8 mouse cellular contexts compared by ENCODE assay signal in the genomic region with DNA sequence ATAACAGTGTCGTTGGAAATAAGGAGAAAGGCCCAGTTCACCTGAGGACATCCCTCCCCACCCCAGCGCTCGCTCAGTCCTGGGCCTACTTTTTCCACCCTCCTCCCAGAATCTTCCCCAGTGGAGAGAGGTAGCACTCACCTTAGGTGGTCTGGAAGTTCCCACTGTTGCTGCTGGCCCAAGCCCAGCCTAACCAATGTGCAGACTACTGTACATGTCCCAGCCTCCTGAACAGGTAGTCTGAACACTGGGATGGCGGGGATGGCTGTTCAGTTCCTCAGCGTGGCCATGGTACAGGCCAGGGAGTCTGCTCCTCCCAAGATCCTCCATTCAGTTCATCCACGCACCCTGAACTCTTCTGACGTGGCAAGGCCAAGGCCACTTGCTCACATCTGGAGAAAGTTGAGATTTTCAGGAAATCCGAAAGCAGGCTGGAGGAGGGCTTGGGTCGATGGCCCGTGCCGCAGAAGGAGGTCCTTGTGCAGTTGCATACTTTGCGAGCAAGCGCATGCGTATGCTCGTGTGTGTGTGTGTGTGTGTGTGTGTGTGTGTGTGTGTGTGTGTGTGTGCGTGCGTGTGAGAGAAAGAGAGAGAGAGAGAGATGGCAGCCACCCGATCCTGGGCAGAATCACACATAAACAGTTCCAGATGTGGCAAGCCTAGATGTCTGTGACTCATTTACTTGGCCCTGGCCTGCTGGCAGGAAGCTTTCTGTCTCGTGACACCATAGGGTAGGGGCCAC. TPM values are rescaled to one million over a fixed set of nuclear protein-coding genes. Genes with fewer than 3 reads are reported as not detected.
DNase-seq lines count a peak whose midpoint lies in the region; ATAC-seq and TF ChIP-seq lines count a peak whose summit lies in the region.

No protein-coding gene starts in this region.

- H3K27me3 ChIP-seq in MEL (ENCODE audit: control insufficient read depth in 1 of 2, insufficient read depth in 2 of 2, low read length in 2 of 2): no peaks in the 10 kb centered on the region
- no peaks in the 10 kb centered on the region for H3K27me3 ChIP-seq in lung, embryonic 16.5 days (ENCODE audit: control insufficient read depth, insufficient read depth, low read depth, low read length)

- ATAC-seq in lung, embryonic 16.5 days (ENCODE audit: low read depth): peak; percentile 64

- no peak overlapping the region for H3K27ac ChIP-seq in MEL (ENCODE audit: control insufficient read depth, low read depth, low read length)
- H3K27ac ChIP-seq in lung, embryonic 16.5 days (ENCODE audit: low read length): peak overlapping the region; percentile 3; the same call in 1 of the 2 replicates

- H3K4me1 ChIP-seq in MEL (ENCODE audit: control insufficient read depth in 1 of 2, insufficient read depth in 2 of 2, low read length in 2 of 2): no peaks in the 10 kb centered on the region
- no peaks in the 10 kb centered on the region for H3K4me1 ChIP-seq in lung, embryonic 16.5 days (replicated peaks; ENCODE audit: control insufficient read depth, insufficient read depth, low read length)

- peak in 1 of 2 experiments; percentile 22; a peak in 1 of 4 replicates for TF ChIP-seq POLR2A in MEL (IDR thresholded peaks at IDR 0.05; ENCODE audit: control insufficient read depth in 1 of 2, insufficient read depth in 1 of 2, low read depth in 1 of 2, low read length in 2 of 2, poor library complexity in 1 of 2)

- DNase-seq in heart, adult 18-20 months: peak; percentile 63 to 65
- DNase-seq in heart, adult 8-10 months (ENCODE audit: low spot score): no peak
- no peak for DNase-seq in MEL (ENCODE audit: low read depth, low spot score)
- DNase-seq in gastrocnemius, adult 8-10 months (ENCODE audit: low spot score in 2 of 2): peak; percentile 48 to 69
- DNase-seq in left cerebral cortex, postnatal 10 days (ENCODE audit: extremely low spot score in 1 of 2, low spot score in 2 of 2): no peak
- no peak for DNase-seq in T-cell, adult 2 months (ENCODE audit: low spot score)
- DNase-seq in spleen, postnatal 4 days (ENCODE audit: low spot score in 2 of 2): no peak

- no peaks in the 10 kb centered on the region for H3K9me3 ChIP-seq in MEL (replicated peaks; ENCODE audit: insufficient read depth, low read length)
- H3K9me3 ChIP-seq in lung, embryonic 16.5 days (ENCODE audit: control insufficient read depth, low read length): no peaks in the 10 kb centered on the region

- peaks cover 0 to 15% of the 10 kb centered on the region in 2 experiments; a peak in 2 of 4 replicates for H3K36me3 ChIP-seq in MEL (ENCODE audit: control insufficient read depth in 1 of 2, insufficient read depth in 2 of 2, low read length in 2 of 2)
- H3K36me3 ChIP-seq in lung, embryonic 16.5 days (ENCODE audit: control insufficient read depth, insufficient read depth, low read length): peaks cover 14% of the 10 kb centered on the region

- TF ChIP-seq CTCF in MEL (IDR thresholded peaks at IDR 0.05 in 2 of 3, conservative IDR thresholded peaks at IDR 0.05 in 1 of 3; ENCODE audit: control insufficient read depth in 1 of 3, insufficient read depth in 1 of 3, low read depth in 2 of 3, low read length in 3 of 3, poor library complexity in 1 of 3, severe bottlenecking in 1 of 3): no peak

- no peak for TF ChIP-seq RAD21 in MEL (IDR thresholded peaks at IDR 0.05; ENCODE audit: low read depth, low read length)

- H3K9ac ChIP-seq in MEL (ENCODE audit: control insufficient read depth, low read depth, low read length, poor library complexity, severe bottlenecking): no peak overlapping the region
- H3K9ac ChIP-seq in lung, embryonic 16.5 days (ENCODE audit: low read length): 0 out of 2 replicates have a peak overlapping the region, but pooled peaks have one; percentile 13

- 0 out of 2 replicates have a peak overlapping the region, but pooled peaks have one; percentile 6 for H3K4me2 ChIP-seq in lung, embryonic 16.5 days (ENCODE audit: low read depth, low read length)

- H3K4me3 ChIP-seq in MEL (ENCODE audit: control insufficient read depth in 1 of 2, insufficient read depth in 1 of 2, low read depth in 2 of 2, low read length in 2 of 2): no peak overlapping the region
- no peak overlapping the region for H3K4me3 ChIP-seq in lung, embryonic 16.5 days (ENCODE audit: low read length)

- WGBS in lung, embryonic 16.5 days: 73% methylated on average over 18 of the region's 19 CpGs

- intact Hi-C loops in left cerebral cortex, postnatal 10 days (cut with DNase I): no loop called here

- TF ChIP-seq EP300 in MEL (IDR thresholded peaks at IDR 0.05; ENCODE audit: low read depth in 1 of 2, low read length in 2 of 2): no peak

- H3K79me2 ChIP-seq in MEL (ENCODE audit: control insufficient read depth, insufficient read depth, low read length, poor library complexity): no peaks in the 10 kb centered on the region

TF ChIP-seq in MEL, 35 proteins besides CTCF, POLR2A, EP300 and RAD21:
- TF ChIP-seq BHLHE40 (IDR thresholded peaks at IDR 0.05; ENCODE audit: borderline replicate concordance, low read depth, low read length): no peak
- no peak for TF ChIP-seq MAFK (IDR thresholded peaks at IDR 0.05; ENCODE audit: borderline replicate concordance, low read depth, low read length)
- no peak for TF ChIP-seq RCOR1 (IDR thresholded peaks at IDR 0.05; ENCODE audit: low read depth, low read length)
- no peak for TF ChIP-seq GATA1 (IDR thresholded peaks at IDR 0.05; ENCODE audit: low read depth, low read length)
- no peak for TF ChIP-seq ZNF384 (IDR thresholded peaks at IDR 0.05; ENCODE audit: low read depth, low read length)
- no peak for TF ChIP-seq CHD2 (IDR thresholded peaks at IDR 0.05; ENCODE audit: low read length)
- TF ChIP-seq USF1 (IDR thresholded peaks at IDR 0.05; ENCODE audit: low read depth, low read length): no peak
- TF ChIP-seq ZMIZ1 (IDR thresholded peaks at IDR 0.05; ENCODE audit: low read depth, low read length): no peak
- no peak for TF ChIP-seq MXI1 (IDR thresholded peaks at IDR 0.05; ENCODE audit: low read depth, low read length)
- TF ChIP-seq MAZ (IDR thresholded peaks at IDR 0.05; ENCODE audit: low read depth, low read length): no peak
- TF ChIP-seq POLR2AphosphoS2 (IDR thresholded peaks at IDR 0.05; ENCODE audit: low read length): 0 out of 2 replicates have a peak, but pooled peaks have one; percentile 29
- TF ChIP-seq NELFE (IDR thresholded peaks at IDR 0.05; ENCODE audit: low read depth, low read length): 0 out of 2 replicates have a peak, but pooled peaks have one; percentile 18
- no peak for TF ChIP-seq ETS1 (IDR thresholded peaks at IDR 0.05; ENCODE audit: low read depth, low read length)

RNA-seq across cellular contexts. Expression of gene Tmed1, which starts 13.6 kb away (rescaled TPM):
- total RNA-seq in heart, adult 18-20 months (2021): 10 to 100 TPM; 45.3 to 50.9 TPM
- total RNA-seq in heart, adult 8-10 months (2022): 10 to 100 TPM; 46.5 to 51.3 (median 48.9) TPM
- total RNA-seq in MEL (2012; rRNA removed): 128 and 146 TPM in 2 replicates
- 10 to 100 TPM in 1 of 2 experiments, not detected in 1; 89.4 TPM for polyA plus RNA-seq in MEL (2012; ENCODE audit: insufficient read depth in 1 of 2, insufficient read length in 2 of 2, low read depth in 1 of 2, low replicate concordance in 2 of 2, missing spikeins in 1 of 2)
- total RNA-seq in gastrocnemius, adult 8-10 months (2022): 10 to 100 TPM; 30.2 to 35.8 (median 33.3) TPM
- 115 and 118 TPM in 2 replicates for polyA plus RNA-seq in lung, embryonic 16.5 days (2015; fragmentation: Nextera tagmentation; extraction: Ambion mirVana)
- total RNA-seq in left cerebral cortex, postnatal 10 days (2021): 10 to 100 TPM; 18.3 to 19.8 TPM

RNA-seq across cellular contexts. Expression of gene AB124611, which starts 29.5 kb away (rescaled TPM):
- total RNA-seq in heart, adult 18-20 months (2021): 1 to 10 TPM; 1.2 to 2.9 TPM
- total RNA-seq in heart, adult 8-10 months (2022): 1 to 10 TPM in 1 of 4 experiments, under 1 TPM in 3; 0.37 to 2.2 (median 0.63) TPM
- 37.2 and 55.2 TPM in 2 replicates for total RNA-seq in MEL (2012; rRNA removed)
- 10 to 100 TPM in 1 of 2 experiments, not detected in 1; 58.7 TPM for polyA plus RNA-seq in MEL (2012; ENCODE audit: insufficient read depth in 1 of 2, insufficient read length in 2 of 2, low read depth in 1 of 2, low replicate concordance in 2 of 2, missing spikeins in 1 of 2)
- total RNA-seq in gastrocnemius, adult 8-10 months (2022): under 1 TPM in 3 of 4 experiments, not detected in 1; 0.22 to 0.58 (median 0.48) TPM
- 3.9 and 4.0 TPM in 2 replicates for polyA plus RNA-seq in lung, embryonic 16.5 days (2015; fragmentation: Nextera tagmentation; extraction: Ambion mirVana)
- total RNA-seq in left cerebral cortex, postnatal 10 days (2021): under 1 TPM in 1 of 2 experiments, not detected in 1; 0.58 TPM

RNA-seq across cellular contexts. Expression of gene Carm1, which starts 50.2 kb away (rescaled TPM):
- 10 to 100 TPM; 57.7 to 61.2 TPM for total RNA-seq in heart, adult 18-20 months (2021)
- 10 to 100 TPM; 70.9 to 75.8 (median 73.3) TPM for total RNA-seq in heart, adult 8-10 months (2022)
- 121 and 131 TPM in 2 replicates for total RNA-seq in MEL (2012; rRNA removed)
- polyA plus RNA-seq in MEL (2012; ENCODE audit: insufficient read depth in 1 of 2, insufficient read length in 2 of 2, low read depth in 1 of 2, low replicate concordance in 2 of 2, missing spikeins in 1 of 2): 100 to 1,000 TPM; 121 to 423 TPM
- 10 to 100 TPM; 52.5 to 65.9 (median 55.2) TPM for total RNA-seq in gastrocnemius, adult 8-10 months (2022)
- 17.1 and 20.8 TPM in 2 replicates for polyA plus RNA-seq in lung, embryonic 16.5 days (2015; fragmentation: Nextera tagmentation; extraction: Ambion mirVana)
- 10 to 100 TPM; 71.7 to 74.1 TPM for total RNA-seq in left cerebral cortex, postnatal 10 days (2021)

Comparison
In these comparisons a context has a peak if more than half of its experiments do, and no peak if none do; other contexts are left out.
1. DNase-seq: peak in heart, adult 18-20 months (2 of 2) and gastrocnemius, adult 8-10 months (2 of 2); none in heart, adult 8-10 months (single experiment), MEL (single experiment), left cerebral cortex, postnatal 10 days (0 of 2), T-cell, adult 2 months (single experiment) and spleen, postnatal 4 days (0 of 2).